Mouse (Mus musculus) liver, embryonic 14.5 days (tissue): ENCODE data around the gene Stub1. TPM values are rescaled to one million over a fixed set of nuclear protein-coding genes. Genes with fewer than 3 reads are reported as not detected.

Experiments
- ATAC-seq: fragments of 200-750 bp; cut with Nextera tagmentation; 2 replicates; pipeline ENCODE4 v1.8.0; 2017; ENCODE audit warnings: moderate number of reproducible peaks, mild to moderate bottlenecking, moderate library complexity; ENCODE audit not compliant: insufficient read depth
- DNase-seq, 3 experiments: peaks; one replicate each; pipeline ENCODE4 v3.0.0-alpha.2; 2012 to 2013; ENCODE audit warnings: low read depth in 3 of 3, low spot score in 3 of 3
- H3K27ac ChIP-seq: fragments of 300-500 bp; sonication (generic); 2 replicates; pipeline ENCODE4 v1.5.1; 2014; ENCODE audit warnings: moderate library complexity, mild to moderate bottlenecking, control low read depth, inconsistent platforms
- H3K27me3 ChIP-seq: fragments of 300-500 bp; sonication (generic); 2 replicates; pipeline ENCODE4 v1.6.1; 2014; ENCODE audit warnings: mild to moderate bottlenecking, low read length, moderate library complexity; ENCODE audit not compliant: control insufficient read depth, insufficient read depth
- H3K36me3 ChIP-seq: fragments of 300-500 bp; sonication (generic); replicated peaks from 2 replicates; pipeline ENCODE4 v1.6.1; 2014; ENCODE audit warnings: low read depth; ENCODE audit not compliant: control insufficient read depth, insufficient read depth
- H3K4me1 ChIP-seq, 2 experiments: fragments of 200-500 bp in 1 of 2; fragments of 300-500 bp in 1 of 2; sonication (generic) in 1 of 2; replicated peaks; 2 replicates each; pipeline ENCODE4 v1.6.1; 2012 to 2014; ENCODE audit warnings: antibody characterized with exemption in 1 of 2, inconsistent platforms in 1 of 2, low read length in 1 of 2; ENCODE audit not compliant: control insufficient read depth in 2 of 2, insufficient read depth in 2 of 2
- H3K4me2 ChIP-seq: fragments of 300-500 bp; sonication (generic); 2 replicates; pipeline ENCODE4 v1.6.1; 2014; ENCODE audit warnings: low read depth, mild to moderate bottlenecking, control low read depth, moderate library complexity
- H3K4me3 ChIP-seq, 2 experiments: fragments of 200-500 bp in 1 of 2; fragments of 300-500 bp in 1 of 2; sonication (generic) in 1 of 2; 2 replicates each; pipeline ENCODE4 v1.5.1; 2012 to 2014; ENCODE audit warnings: low read depth in 2 of 2, low read length in 2 of 2, mild to moderate bottlenecking in 2 of 2, control low read depth in 1 of 2, inconsistent platforms in 1 of 2, moderate library complexity in 1 of 2; ENCODE audit not compliant: insufficient read depth in 1 of 2
- H3K9ac ChIP-seq: fragments of 300-500 bp; sonication (generic); replicated peaks from 2 replicates; pipeline ENCODE4 v1.6.1; 2014; ENCODE audit warnings: mild to moderate bottlenecking, control low read depth, moderate library complexity
- H3K9me3 ChIP-seq: fragments of 300-500 bp; sonication (generic); 2 replicates; pipeline ENCODE4 v1.6.1; 2016; ENCODE audit warnings: low read length, mixed read lengths; ENCODE audit not compliant: control insufficient read depth
- CTCF ChIP-seq: IDR thresholded peaks from 2 replicates; pipeline ENCODE4 v1.5.1; 2016; ENCODE audit warnings: antibody characterized with exemption, low read depth, control low read depth
- EP300 ChIP-seq: IDR thresholded peaks from 2 replicates; pipeline ENCODE4 v1.6.1; 2016; ENCODE audit warnings: antibody characterized with exemption, low read depth
- WGBS: fragments of 180-500 bp; shearing (Covaris S2); extraction: QIAGEN DNeasy Blood & Tissue Kit; methylation state at CpG from one replicate; pipeline ENCODE4 v1.1.7; 2014; ENCODE audit not compliant: insufficient replicate concordance; 5-methylcytosine and 5-hydroxymethylcytosine counted together
- polyA plus RNA-seq, 2 experiments: library from polyadenylated mRNA; depleted of rRNA in 1 of 2; stranded (reverse) in 1 of 2; unstranded in 1 of 2; fragments of >200 nt; fragmentation: Nextera tagmentation in 1 of 2; extraction: Ambion mirVana in 1 of 2; gene quantifications; 2 replicates each; pipeline versions ENCODE4 v1.2.1 to v1.2.3; 2012 to 2014

Gene Stub1
- polyA plus RNA-seq, 2 experiments = 85.1 to 96.7 TPM

- no peak overlapping the region for H3K9ac ChIP-seq
- ATAC-seq = no peak
- H3K27me3 ChIP-seq = peaks cover 2% of the 10 kb centered on the region
- no peak for DNase-seq
- no peaks in the 10 kb centered on the region for H3K9me3 ChIP-seq
- 10% methylated on average over 10 of the region's 10 CpGs for WGBS
- H3K4me3 ChIP-seq = no peak overlapping the region
- no peaks in the 10 kb centered on the region for H3K36me3 ChIP-seq
- H3K4me2 ChIP-seq = no peak overlapping the region
- H3K27ac ChIP-seq = no peak overlapping the region
- TF ChIP-seq EP300 (no peak), CTCF (no peak)
- H3K4me1 ChIP-seq = no peaks in the 10 kb centered on the region
Observed at GRCm38 (mm10) chr17:25802825-25803517, 30.2 kb downstream of the Stub1 start.

- peaks cover 4 to 8% of the 10 kb centered on the region in 2 experiments for H3K4me1 ChIP-seq
- no peak overlapping the region for H3K4me2 ChIP-seq
- 5% methylated on average over 6 of the region's 6 CpGs for WGBS
- TF ChIP-seq CTCF (peak; percentile 86), EP300 (no peak)
- H3K4me3 ChIP-seq = no peak overlapping the region
- no peaks in the 10 kb centered on the region for H3K36me3 ChIP-seq
- no peak overlapping the region for H3K9ac ChIP-seq
- ATAC-seq = no peak
- H3K27ac ChIP-seq = no peak overlapping the region
- H3K9me3 ChIP-seq = no peaks in the 10 kb centered on the region
- no peaks in the 10 kb centered on the region; the same call in 1 of the 2 replicates for H3K27me3 ChIP-seq
- peak in 1 of 3 experiments; percentile 58 for DNase-seq
Observed at GRCm38 (mm10) chr17:25801029-25801428, 32.2 kb downstream of the Stub1 start.

GRCm38 (mm10) chr17:25796951-25797369 is 36.2 kb downstream of the Stub1 start, which contains the start of gene Metrn:
Gene Metrn (minus strand): TSS chr17:25797136.
- DNase-seq (peak; percentile 70 to 75 (median 73)), ATAC-seq (peak; percentile 79)
- peaks cover 11 to 20% of the 10 kb centered on the region in 2 experiments for H3K4me1 ChIP-seq
- no peaks in the 10 kb centered on the region for H3K9me3 ChIP-seq
- peak within 1 kb of the TSS; percentile 74 for H3K9ac ChIP-seq
- H3K27ac ChIP-seq = no peak within 1 kb of the TSS
- H3K4me2 ChIP-seq = peak within 1 kb of the TSS; percentile 92
- TF ChIP-seq CTCF (no peak), EP300 (no peak)
- no peaks in the 10 kb centered on the region for H3K27me3 ChIP-seq
- peak within 1 kb of the TSS; percentile 57 to 62 for H3K4me3 ChIP-seq
- WGBS = under 1% methylated on average over 35 of the region's 35 CpGs
- H3K36me3 ChIP-seq = no peaks in the 10 kb centered on the region

- no peaks in the 10 kb centered on the region for H3K27me3 ChIP-seq
- under 1% methylated on average over 37 of the region's 37 CpGs for WGBS
- no peak for DNase-seq
- peak overlapping the region; percentile 74 for H3K9ac ChIP-seq
- H3K4me3 ChIP-seq = peak overlapping the region; percentile 57 to 62
- no peaks in the 10 kb centered on the region for H3K36me3 ChIP-seq
- peaks cover 11 to 22% of the 10 kb centered on the region in 2 experiments for H3K4me1 ChIP-seq
- H3K27ac ChIP-seq = no peak overlapping the region
- H3K9me3 ChIP-seq = no peaks in the 10 kb centered on the region
- TF ChIP-seq EP300 (no peak), CTCF (peak; percentile 11; the same call in 1 of the 2 replicates)
- H3K4me2 ChIP-seq = peak overlapping the region; percentile 92
- peak; percentile 8; the same call in 1 of the 2 replicates for ATAC-seq
Observed at GRCm38 (mm10) chr17:25796211-25796771, 36.9 kb downstream of the Stub1 start.

GRCm38 (mm10) chr17:25795609-25796092 is 37.6 kb downstream of the Stub1 start, which contains the start of gene AC134908.4:
Gene AC134908.4 (minus strand): TSS chr17:25795659.
- no peak within 1 kb of the TSS for H3K27ac ChIP-seq
- TF ChIP-seq CTCF (no peak), EP300 (no peak)
- ATAC-seq (no peak), DNase-seq (no peak)
- H3K9me3 ChIP-seq = no peaks in the 10 kb centered on the region
- 44% methylated on average over 6 of the region's 6 CpGs for WGBS
- H3K27me3 ChIP-seq = no peaks in the 10 kb centered on the region
- peaks cover 11 to 25% of the 10 kb centered on the region in 2 experiments for H3K4me1 ChIP-seq
- H3K9ac ChIP-seq = peak within 1 kb of the TSS; percentile 74
- H3K36me3 ChIP-seq = no peaks in the 10 kb centered on the region
- peak within 1 kb of the TSS; percentile 57 to 62 for H3K4me3 ChIP-seq
- H3K4me2 ChIP-seq = peak within 1 kb of the TSS; percentile 92
